Mouse (Mus musculus): ENCODE measurements at regions not wholly inside any gene's neighbourhood (a gene's known extent, or its start where the extent isn't known, plus 50 kb on each side); places are given as distances from the start of the nearest gene placed in this dataset.

DNA sequence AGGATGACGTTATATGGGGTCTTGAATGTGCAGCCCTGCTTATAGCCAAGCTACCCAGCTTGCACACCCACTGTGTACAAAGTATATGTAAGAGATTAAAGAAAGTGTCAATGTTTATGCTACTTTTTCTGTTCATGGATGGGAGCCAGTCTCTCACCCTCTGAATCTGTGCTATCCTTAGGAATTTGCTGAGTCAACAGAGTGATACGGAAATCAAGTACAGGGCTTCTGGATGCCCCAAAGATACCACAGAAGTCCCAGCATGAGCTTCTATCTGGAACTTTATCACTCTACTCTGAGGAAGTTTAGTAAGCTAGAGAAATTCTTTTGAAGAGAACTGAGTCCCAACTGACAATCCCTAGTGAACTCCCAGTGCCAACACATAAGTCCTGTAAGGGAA lies 195.9 kb downstream of the Gm826 start:
- TF ChIP-seq CTCF (IDR thresholded peaks at IDR 0.05; ENCODE audit: control insufficient read depth, insufficient read depth, low read length) (no peak), POLR2A (IDR thresholded peaks at IDR 0.05; ENCODE audit: borderline replicate concordance, control insufficient read depth, low read depth, low read length) (no peak)
